Mouse (Mus musculus) midbrain, embryonic 14.5 days (tissue): ENCODE measurements around the gene Acadsb. TPM values are rescaled to one million over a fixed set of nuclear protein-coding genes. Genes with fewer than 3 reads are reported as not detected.
A peak's percentile ranks its signal among the peaks of the same experiment; 100 is the strongest.
"Not testable (repeated sequence)": the region's sequence is repeated elsewhere in the genome, so short reads cannot be mapped to it uniquely, and the experiment has no call there.

Experiments used
- ATAC-seq: fragments of 200-750 bp; cut with Nextera tagmentation; 2 replicates; pipeline ENCODE4 v1.8.0; 2017; ENCODE audit warnings: moderate number of reproducible peaks, moderate library complexity; ENCODE audit not compliant: low FRiP score, low TSS enrichment
- DNase-seq: peaks from one replicate; pipeline ENCODE4 v3.0.0-alpha.2; 2015
- H3K27ac ChIP-seq: fragments of 300-500 bp; sonication (generic); replicated peaks from 2 replicates; pipeline ENCODE4 v1.5.1; 2014; ENCODE audit warnings: mild to moderate bottlenecking, low read depth, low read length, moderate library complexity
- H3K27me3 ChIP-seq: fragments of 300-500 bp; sonication (generic); 2 replicates; pipeline ENCODE4 v1.6.1; 2014; ENCODE audit warnings: low read length, control low read depth, mixed read lengths; ENCODE audit not compliant: control insufficient read depth, insufficient read depth
- H3K36me3 ChIP-seq: fragments of 300-500 bp; sonication (generic); 2 replicates; pipeline ENCODE4 v1.6.1; 2014; ENCODE audit warnings: low read length, control low read depth; ENCODE audit not compliant: control insufficient read depth, insufficient read depth
- H3K4me1 ChIP-seq: fragments of 300-500 bp; sonication (generic); 2 replicates; pipeline ENCODE4 v1.6.1; 2014; ENCODE audit warnings: mild to moderate bottlenecking, antibody characterized with exemption, low read length, control low read depth; ENCODE audit not compliant: control insufficient read depth, insufficient read depth
- H3K4me2 ChIP-seq: fragments of 300-500 bp; sonication (generic); 2 replicates; pipeline ENCODE4 v1.6.1; 2014; ENCODE audit warnings: mild to moderate bottlenecking, low read length, moderate library complexity
- H3K4me3 ChIP-seq: fragments of 300-500 bp; sonication (generic); replicated peaks from 2 replicates; pipeline ENCODE4 v1.5.1; 2014; ENCODE audit warnings: low read depth, low read length
- H3K9ac ChIP-seq: fragments of 300-500 bp; sonication (generic); replicated peaks from 2 replicates; pipeline ENCODE4 v1.6.1; 2014; ENCODE audit warnings: mild to moderate bottlenecking, low read length, moderate library complexity
- H3K9me3 ChIP-seq: fragments of 300-500 bp; sonication (generic); 2 replicates; pipeline ENCODE4 v1.6.1; 2016; ENCODE audit warnings: low read length, control low read depth, mixed read lengths; ENCODE audit not compliant: control insufficient read depth
- WGBS: fragments of 180-500 bp; shearing (Covaris S2); extraction: QIAGEN DNeasy Blood & Tissue Kit; methylation state at CpG from one replicate; pipeline ENCODE4 v1.1.7; 2014; 5-methylcytosine and 5-hydroxymethylcytosine counted together
- polyA plus RNA-seq: library from polyadenylated mRNA; unstranded; fragments of >200 nt; fragmentation: Nextera tagmentation; extraction: Ambion mirVana; gene quantifications from 2 replicates; pipeline ENCODE4 v1.2.1, GENCODE M21; 2014

Gene Acadsb
- polyA plus RNA-seq, 1 experiment from 2014 or later, result 125 TPM

DNA sequence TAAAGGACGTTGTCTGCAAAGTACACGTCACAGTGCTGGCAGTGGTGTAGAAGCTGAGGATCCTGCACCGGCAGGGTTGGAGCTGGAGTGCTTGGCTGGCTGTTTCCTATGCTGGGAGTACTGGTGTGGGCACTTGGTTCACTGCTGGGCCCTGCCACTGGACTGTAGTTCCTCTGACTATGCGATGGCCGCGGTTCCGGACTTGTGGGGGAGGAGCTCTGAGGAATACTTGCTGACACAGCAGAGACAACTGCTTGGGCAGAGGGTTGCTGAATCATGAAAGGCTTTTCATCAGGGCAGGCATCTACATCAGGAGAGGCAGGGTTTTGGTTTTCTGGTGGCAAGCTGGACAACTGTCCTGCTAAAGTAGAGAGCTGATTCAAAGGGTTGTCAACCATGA lies 18.6 kb upstream of the Acadsb start:
- 92% methylated on average over 6 of the region's 7 CpGs for WGBS
- not testable (repeated sequence) for H3K9ac ChIP-seq, H3K27me3 ChIP-seq, DNase-seq, H3K4me2 ChIP-seq, H3K4me1 ChIP-seq, H3K4me3 ChIP-seq, ATAC-seq, H3K27ac ChIP-seq, H3K9me3 ChIP-seq
- peaks cover 42% of the 10 kb centered on the region for H3K36me3 ChIP-seq

DNA sequence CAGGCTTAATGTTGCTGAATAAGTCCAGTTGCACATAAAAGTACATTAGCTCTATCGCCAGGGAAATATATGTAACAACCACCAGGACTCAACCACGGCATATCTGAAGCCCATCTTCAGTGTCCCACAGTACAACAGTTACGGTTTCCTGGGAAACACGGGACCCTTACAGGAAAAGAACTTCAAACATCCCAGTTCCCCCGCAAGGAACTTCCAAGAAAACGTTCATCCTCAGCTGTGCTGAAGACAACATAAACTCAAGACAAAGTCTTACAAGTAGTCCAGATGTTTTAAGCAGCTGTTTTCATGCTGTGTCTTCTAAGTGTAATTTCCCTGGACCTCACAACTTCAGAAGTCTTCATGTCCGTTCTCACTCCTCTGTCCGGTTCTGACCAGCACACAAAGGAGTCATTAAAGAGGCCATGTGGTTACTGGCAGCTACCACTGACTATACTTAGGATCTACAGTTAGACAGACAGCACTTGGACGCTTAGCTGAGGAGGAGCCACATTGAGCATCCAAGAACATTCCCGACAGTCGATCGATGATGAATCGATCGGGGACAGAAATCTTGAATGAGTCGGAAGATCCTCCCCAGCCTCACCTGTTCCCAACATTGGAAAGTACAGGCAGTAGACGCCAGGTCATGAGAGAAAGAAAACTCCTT lies 947 bp upstream of the Acadsb start:
- H3K36me3 ChIP-seq, result no peaks in the 10 kb centered on the region
- no peaks in the 10 kb centered on the region for H3K27me3 ChIP-seq
- peak overlapping the region; percentile 86; the same call in 1 of the 2 replicates for H3K27ac ChIP-seq
- peaks cover 21% of the 10 kb centered on the region for H3K4me1 ChIP-seq
- peak overlapping the region; percentile 87 for H3K4me2 ChIP-seq
- ATAC-seq (0 out of 2 replicates have a peak, but pooled peaks have one; percentile 3), DNase-seq (peak; percentile 45)
- no peaks in the 10 kb centered on the region for H3K9me3 ChIP-seq
- H3K4me3 ChIP-seq, result peak overlapping the region; percentile 94
- peak overlapping the region; percentile 94 for H3K9ac ChIP-seq
- WGBS, result 7% methylated on average over 16 of the region's 16 CpGs

DNA sequence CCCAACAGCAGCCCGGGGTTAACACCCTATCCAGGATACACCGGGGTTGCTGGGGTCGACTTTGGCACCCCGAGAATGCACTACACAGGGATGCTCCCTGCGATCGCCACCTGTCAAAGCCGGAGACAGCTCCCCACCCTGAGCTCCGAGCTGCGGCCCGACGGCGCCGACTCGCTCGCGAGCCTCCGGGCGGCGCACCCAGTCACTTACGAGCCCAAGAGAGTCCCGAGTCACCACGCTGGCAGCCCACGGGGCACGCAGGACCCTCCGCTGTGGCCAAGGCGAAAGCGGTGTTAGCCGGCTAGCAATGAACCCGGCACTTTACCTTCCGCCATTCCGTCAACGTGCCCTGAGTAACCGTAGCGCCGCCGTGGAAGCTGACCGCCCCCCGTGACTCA lies 414 bp upstream of the Acadsb start:
- Histone ChIP-seq H3K4me2 (peak overlapping the region; percentile 87), H3K4me3 (peak overlapping the region; percentile 94), H3K27me3 (no peaks in the 10 kb centered on the region), H3K9ac (peak overlapping the region; percentile 94), H3K27ac (peak overlapping the region; percentile 86), H3K9me3 (no peaks in the 10 kb centered on the region), H3K4me1 (peaks cover 21% of the 10 kb centered on the region), H3K36me3 (no peaks in the 10 kb centered on the region)
- peak; percentile 52 for DNase-seq
- ATAC-seq, result peak; percentile 66
- under 1% methylated on average over 38 of the region's 38 CpGs for WGBS

DNA sequence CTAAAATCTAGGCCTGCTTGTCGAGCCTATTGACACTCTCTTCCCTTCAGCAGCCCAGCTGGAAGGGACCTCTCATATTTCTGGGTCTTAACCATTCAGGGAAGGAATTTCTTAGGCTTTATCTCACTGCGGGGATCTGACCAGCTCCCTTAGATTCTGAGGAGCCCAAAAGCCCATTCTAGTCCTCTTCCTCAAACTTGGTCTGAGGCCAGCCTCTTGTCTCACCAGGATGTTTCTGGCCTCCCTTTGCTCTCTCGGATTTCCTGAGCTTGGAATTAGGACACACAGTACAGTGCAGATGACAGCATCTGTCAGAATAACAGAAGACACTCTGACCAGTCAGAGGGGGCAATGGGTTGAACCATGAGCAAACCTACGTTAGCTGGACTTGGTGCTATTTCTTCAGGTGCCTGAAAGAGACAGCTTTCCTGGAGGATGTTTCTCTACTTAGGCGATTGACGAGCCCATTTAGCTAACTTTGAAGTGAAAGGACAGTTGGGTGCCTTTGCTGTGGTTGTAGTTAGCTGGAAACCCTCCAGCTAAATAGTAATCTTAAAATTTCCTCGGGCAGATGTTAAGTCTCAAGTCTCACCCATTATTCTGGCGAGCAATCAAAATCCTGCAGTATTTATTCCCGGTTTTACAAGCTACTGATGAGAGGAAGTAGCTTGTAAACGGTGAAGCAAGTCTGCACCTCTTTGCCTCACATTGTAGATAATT lies 980 bp downstream of the Acadsb start:
- no peak for ATAC-seq
- peak; percentile 7 for DNase-seq
- Histone ChIP-seq H3K27ac (no peak overlapping the region), H3K36me3 (no peaks in the 10 kb centered on the region), H3K4me1 (peaks cover 21% of the 10 kb centered on the region), H3K4me2 (peak overlapping the region; percentile 87), H3K4me3 (peak overlapping the region; percentile 94), H3K27me3 (no peaks in the 10 kb centered on the region), H3K9ac (peak overlapping the region; percentile 94), H3K9me3 (no peaks in the 10 kb centered on the region)
- 66% methylated on average over 10 of the region's 10 CpGs for WGBS

- H3K27me3 ChIP-seq, result no peaks in the 10 kb centered on the region
- no peak overlapping the region for H3K9ac ChIP-seq
- H3K9me3 ChIP-seq, result no peaks in the 10 kb centered on the region
- H3K4me1 ChIP-seq, result peaks cover 21% of the 10 kb centered on the region
- no peaks in the 10 kb centered on the region for H3K36me3 ChIP-seq
- 73% methylated on average over 2 of the region's 2 CpGs for WGBS
- H3K4me3 ChIP-seq, result peak overlapping the region; percentile 94; the same call in 1 of the 2 replicates
- DNase-seq, result no peak
- no peak overlapping the region for H3K27ac ChIP-seq
- H3K4me2 ChIP-seq, result peak overlapping the region; percentile 87
- no peak for ATAC-seq
Observed at GRCm38 (mm10) chr7:131411941-131412270, 1.5 kb downstream of the Acadsb start.

- H3K27me3 ChIP-seq, result not testable (repeated sequence)
Observed at GRCm38 (mm10) chr7:131416742-131417141, 6.3 kb downstream of the Acadsb start.

DNA sequence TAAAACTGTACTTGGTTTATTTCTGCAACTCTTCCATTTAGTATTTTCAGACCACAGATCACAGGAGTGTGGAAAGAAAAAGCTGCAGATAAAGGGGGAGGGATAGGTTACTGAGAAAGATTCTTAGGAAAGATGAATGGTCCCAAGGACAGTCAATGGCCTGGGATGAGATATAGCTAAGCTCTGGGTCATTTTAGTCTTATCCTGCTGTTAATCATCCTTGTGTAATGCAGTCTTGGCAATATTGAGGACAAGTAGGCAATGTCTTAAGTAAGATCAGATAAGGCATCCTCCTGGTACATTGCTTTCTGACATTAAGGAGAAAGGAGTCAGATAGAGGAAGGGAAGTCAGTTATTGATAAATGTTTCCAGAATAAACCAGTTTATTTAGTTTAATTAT lies 7.2 kb downstream of the Acadsb start:
- H3K9me3 ChIP-seq, result no peaks in the 10 kb centered on the region
- H3K36me3 ChIP-seq, result no peaks in the 10 kb centered on the region
- no peaks in the 10 kb centered on the region for H3K27me3 ChIP-seq
- no peak overlapping the region for H3K4me2 ChIP-seq
- H3K9ac ChIP-seq, result no peak overlapping the region
- H3K4me3 ChIP-seq, result no peak overlapping the region
- DNase-seq (no peak), ATAC-seq (no peak)
- H3K27ac ChIP-seq, result no peak overlapping the region
- H3K4me1 ChIP-seq, result no peaks in the 10 kb centered on the region

More at GRCm38 (mm10) chr7:131416742-131417141, 6.3 kb downstream of the Acadsb start:
- not testable (repeated sequence) for H3K27ac ChIP-seq, H3K4me1 ChIP-seq, H3K36me3 ChIP-seq, H3K4me3 ChIP-seq, DNase-seq, H3K4me2 ChIP-seq, H3K9ac ChIP-seq, ATAC-seq, H3K9me3 ChIP-seq

DNA sequence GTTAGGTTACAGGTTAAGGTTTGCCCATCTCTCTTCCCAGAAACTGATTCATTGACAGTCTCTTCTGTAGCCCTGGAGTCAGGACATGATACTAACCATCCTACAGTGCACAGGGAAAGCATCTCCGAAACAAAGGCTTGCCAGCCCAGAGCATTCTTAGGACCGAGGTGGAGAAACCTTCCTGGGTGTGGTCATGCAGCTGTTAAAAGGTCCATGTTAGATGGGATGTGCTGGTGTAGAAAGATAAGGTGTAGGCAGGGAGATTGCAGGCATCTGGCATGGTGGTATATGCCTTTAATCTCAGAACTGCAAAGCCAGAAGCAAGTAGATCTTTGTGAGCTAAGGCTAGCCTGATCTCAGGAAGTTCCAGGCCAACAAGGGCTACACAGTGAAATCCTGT lies 14.5 kb downstream of the Acadsb start:
- Histone ChIP-seq H3K4me2 (no peak overlapping the region), H3K36me3 (peaks cover 37% of the 10 kb centered on the region), H3K27ac (no peak overlapping the region), H3K9me3 (no peaks in the 10 kb centered on the region), H3K27me3 (no peaks in the 10 kb centered on the region), H3K4me3 (no peak overlapping the region), H3K9ac (no peak overlapping the region), H3K4me1 (no peaks in the 10 kb centered on the region)
- DNase-seq (no peak), ATAC-seq (no peak)
- WGBS, result 91% methylated on average over 2 of the region's 2 CpGs

- H3K4me2 ChIP-seq, result no peak overlapping the region
- H3K27ac ChIP-seq, result no peak overlapping the region
- no peaks in the 10 kb centered on the region for H3K27me3 ChIP-seq
- H3K9ac ChIP-seq, result no peak overlapping the region
- WGBS, result 87% methylated on average over 5 of the region's 5 CpGs
- ATAC-seq, result no peak
- no peaks in the 10 kb centered on the region for H3K4me1 ChIP-seq
- 0 out of 2 replicates have a peak, but pooled peaks cover 2% of the 10 kb centered on the region for H3K9me3 ChIP-seq
- H3K4me3 ChIP-seq, result no peak overlapping the region
- DNase-seq, result no peak
- H3K36me3 ChIP-seq, result peaks cover 55% of the 10 kb centered on the region
Observed at GRCm38 (mm10) chr7:131427331-131427730, 16.9 kb downstream of the Acadsb start.
